Mouse (Mus musculus) neutrophil, adult 5-6 weeks (primary cell): ENCODE data around the gene Ints5. TPM values are rescaled to one million over a fixed set of nuclear protein-coding genes. Genes with fewer than 3 reads are reported as not detected.

Source experiments
- total RNA-seq: library from RNA; stranded (forward); fragments of 200-1000 nt; gene quantifications from 2 replicates; pipeline ENCODE4 v1.2.3, GENCODE M21; 2017

The Ints5 gene
- total RNA-seq, 1 experiment from 2014 or later: 9.0 TPM

Other genes starting within 250 kb of the Ints5 start
- gene Chrm1, start 229.2 kb upstream of the Ints5 start, total RNA-seq: not detected in 2 replicates
- gene Slc3a2, start 169.6 kb upstream of the Ints5 start, total RNA-seq: 62.0 and 69.6 TPM in 2 replicates
- gene Wdr74, start 157.2 kb upstream of the Ints5 start, total RNA-seq: 36.4 and 46.0 TPM in 2 replicates
- gene 1700092M07Rik, start 152.3 kb upstream of the Ints5 start, total RNA-seq: 7.2 TPM in 1 of 2 replicates, not detected in the other
- gene Stx5a, start 151.6 kb upstream of the Ints5 start, total RNA-seq: 144 and 149 TPM in 2 replicates
- gene Nxf1, start 135.9 kb upstream of the Ints5 start, total RNA-seq: 183 and 187 TPM in 2 replicates
- gene Tmem223, start 122.0 kb upstream of the Ints5 start, total RNA-seq: 15.5 and 16.6 TPM in 2 replicates
- 80.4 and 111 TPM in 2 replicates for gene Tmem179b, start 118.5 kb upstream of the Ints5 start, total RNA-seq
- gene Taf6l, start 106.6 kb upstream of the Ints5 start, total RNA-seq: 9.2 and 11.6 TPM in 2 replicates
- gene Polr2g, start 94.4 kb upstream of the Ints5 start, total RNA-seq: 30.0 and 32.5 TPM in 2 replicates
- gene Zbtb3, start 90.5 kb upstream of the Ints5 start, total RNA-seq: 2.5 and 4.2 TPM in 2 replicates
- 46.0 and 48.2 TPM in 2 replicates for gene Ttc9c, start 73.7 kb upstream of the Ints5 start, total RNA-seq
- 110 and 115 TPM in 2 replicates for gene Hnrnpul2, start 73.0 kb upstream of the Ints5 start, total RNA-seq
- 33.6 and 50.5 TPM in 2 replicates for gene AC129217.1, start 63.2 kb upstream of the Ints5 start, total RNA-seq
- 15.8 and 22.6 TPM in 2 replicates for gene Bscl2, start 55.5 kb upstream of the Ints5 start, total RNA-seq
- gene Gng3, start 53.8 kb upstream of the Ints5 start, total RNA-seq: 0.23 and 0.25 TPM in 2 replicates
- gene Lrrn4cl, start 42.2 kb upstream of the Ints5 start, total RNA-seq: not detected in 2 replicates
- 167 TPM in 2 replicates for gene Ubxn1, start 21.5 kb upstream of the Ints5 start, total RNA-seq
- 38.4 and 59.9 TPM in 2 replicates for gene Uqcc3, start 12.1 kb upstream of the Ints5 start, total RNA-seq
- gene Lbhd1, start 9.3 kb upstream of the Ints5 start, total RNA-seq: 13.4 and 31.1 TPM in 2 replicates
- gene Gm49403, start 9.1 kb upstream of the Ints5 start, total RNA-seq: not detected in 2 replicates
- 57.6 and 75.0 TPM in 2 replicates for gene 1810009A15Rik, start 4.2 kb upstream of the Ints5 start, total RNA-seq
- not detected in 2 replicates for gene Gm49416, start 4.1 kb upstream of the Ints5 start, total RNA-seq
- 62.1 and 69.2 TPM in 2 replicates for gene Ganab, start 5.1 kb downstream of the Ints5 start, total RNA-seq
- gene B3gat3, start 27.4 kb downstream of the Ints5 start, total RNA-seq: 46.6 and 47.5 TPM in 2 replicates
- 2.6 and 3.1 TPM in 2 replicates for gene Rom1, start 36.4 kb downstream of the Ints5 start, total RNA-seq
- 75.3 and 92.8 TPM in 2 replicates for gene Eml3, start 36.5 kb downstream of the Ints5 start, total RNA-seq
- 165 and 169 TPM in 2 replicates for gene Mta2, start 48.9 kb downstream of the Ints5 start, total RNA-seq
- gene Tut1, start 60.8 kb downstream of the Ints5 start, total RNA-seq: 25.9 and 29.6 TPM in 2 replicates
- gene Eef1g, start 74.0 kb downstream of the Ints5 start, total RNA-seq: 345 and 391 TPM in 2 replicates
- 181 and 193 TPM in 2 replicates for gene Ahnak, start 96.3 kb downstream of the Ints5 start, total RNA-seq
- not detected in 2 replicates for gene Scgb1a1, start 195.0 kb downstream of the Ints5 start, total RNA-seq
- gene Asrgl1, start 242.6 kb downstream of the Ints5 start, total RNA-seq: 6.9 and 8.3 TPM in 2 replicates